ENCODE assay signal across 25 mouse cellular contexts in genomic region chr2:108529464-108529863, GRCm38 (mm10).
"Had no signal": no experiment of that assay in that cellular context is flagged by ENCODE, and none has a peak within 500 bp of the region (broad histone marks: within the 10 kb centered on the region; RNA-seq: fewer than 3 reads in every experiment).

No protein-coding gene starts in this region.

- H3K9ac ChIP-seq: heart, embryonic 12.5 days; hindbrain, embryonic 14.5 days; intestine, embryonic 15.5 days; limb, embryonic 12.5 days had no signal

- ATAC-seq: hindbrain, embryonic 16.5 days; inflammation-experienced regulatory T-cells, adult 6 months; intestine, embryonic 15.5 days; intestine, postnatal 0 days had no signal

- H3K27me3 ChIP-seq: heart, embryonic 12.5 days; intestine, embryonic 15.5 days; limb, embryonic 12.5 days had no signal

- H3K4me1 ChIP-seq: heart, embryonic 10.5 days; heart, embryonic 12.5 days; hindbrain, embryonic 10.5 days; intestine, embryonic 15.5 days; limb, embryonic 10.5 days; limb, embryonic 12.5 days had no signal

- H3K4me2 ChIP-seq: heart, embryonic 12.5 days; hindbrain, embryonic 14.5 days; intestine, embryonic 15.5 days; limb, embryonic 12.5 days; liver, embryonic 11.5 days had no signal

- DNase-seq: gastrocnemius, adult 2 months; gastrocnemius, postnatal 10 days; gastrocnemius, postnatal 25 days; heart, adult 18-20 months; heart, postnatal 10 days; heart, postnatal 4 days; kidney, adult 18-20 months; kidney, adult 8-10 months; kidney, postnatal 10 days; kidney, postnatal 25 days; kidney, postnatal 4 days; liver had no signal

- H3K9me3 ChIP-seq: heart, embryonic 10.5 days; heart, embryonic 12.5 days; hindbrain, embryonic 10.5 days; intestine, embryonic 15.5 days; limb, embryonic 10.5 days; limb, embryonic 12.5 days had no signal

- H3K36me3 ChIP-seq: heart, embryonic 10.5 days; heart, embryonic 12.5 days; hindbrain, embryonic 10.5 days; intestine, embryonic 15.5 days; limb, embryonic 10.5 days; limb, embryonic 12.5 days had no signal

- H3K4me3 ChIP-seq: gastrocnemius, adult 2 months; heart, embryonic 10.5 days; heart, embryonic 12.5 days; hindbrain, embryonic 10.5 days; intestine, embryonic 15.5 days; layer of hippocampus, adult 2 months; left cerebral cortex, adult 2 months; limb, embryonic 10.5 days; limb, embryonic 12.5 days had no signal

- H3K27ac ChIP-seq: gastrocnemius, adult 2 months; heart, embryonic 10.5 days; hindbrain, embryonic 10.5 days; hindbrain, embryonic 14.5 days; intestine, embryonic 15.5 days; layer of hippocampus, adult 2 months; left cerebral cortex, adult 2 months; limb, embryonic 10.5 days; limb, embryonic 12.5 days had no signal
